Mouse (Mus musculus): ENCODE measurements at regions not wholly inside any gene's neighbourhood (a gene's known extent, or its start where the extent isn't known, plus 50 kb on each side); places are given as distances from the start of the nearest gene placed in this dataset.
A peak's percentile ranks its signal among the peaks of the same experiment; 100 is the strongest.

GRCm38 (mm10) chr12:110332616-110333154 is 53.8 kb downstream of the Dio3 start:
- Histone ChIP-seq H3K9me3 (replicated peaks) (peaks cover 7% of the 10 kb centered on the region; the same call in 1 of the 2 replicates), H3K36me3 (no peaks in the 10 kb centered on the region), H3K27ac (replicated peaks) (no peak overlapping the region), H3K27me3 (ENCODE audit: low read depth, poor library complexity, severe bottlenecking) (no peaks in the 10 kb centered on the region), H3K4me3 (no peak overlapping the region), H3K4me1 (no peaks in the 10 kb centered on the region)
- no peak for DNase-seq (ENCODE audit: low spot score)
- 91% methylated on average over 12 of the region's 12 CpGs for WGBS

- no peaks in the 10 kb centered on the region for H3K36me3 ChIP-seq
- H3K4me1 ChIP-seq: no peaks in the 10 kb centered on the region
- no peak overlapping the region for H3K27ac ChIP-seq (replicated peaks)
- no peaks in the 10 kb centered on the region for H3K27me3 ChIP-seq (ENCODE audit: low read depth, poor library complexity, severe bottlenecking)
- WGBS: 75% methylated on average over 2 of the region's 2 CpGs
- no peak for DNase-seq (ENCODE audit: low spot score)
- peaks cover 7% of the 10 kb centered on the region; the same call in 1 of the 2 replicates for H3K9me3 ChIP-seq (replicated peaks)
- H3K4me3 ChIP-seq: no peak overlapping the region
These were observed 55.7 kb downstream of the Dio3 start for GRCm38 (mm10) chr12:110334609-110335008.

- Histone ChIP-seq H3K4me3 (no peak overlapping the region), H3K27ac (replicated peaks) (no peak overlapping the region), H3K27me3 (ENCODE audit: low read depth, poor library complexity, severe bottlenecking) (no peaks in the 10 kb centered on the region), H3K9me3 (replicated peaks) (no peaks in the 10 kb centered on the region), H3K36me3 (no peaks in the 10 kb centered on the region), H3K4me1 (no peaks in the 10 kb centered on the region)
- 87% methylated on average over 4 of the region's 4 CpGs for WGBS
- no peak for DNase-seq (ENCODE audit: low spot score)
These were observed 65.5 kb downstream of the Dio3 start for GRCm38 (mm10) chr12:110344280-110344827.

GRCm38 (mm10) chr12:110349621-110350020 is 70.8 kb downstream of the Dio3 start:
- DNase-seq (ENCODE audit: low spot score): no peak
- Histone ChIP-seq H3K4me3 (no peak overlapping the region), H3K9me3 (replicated peaks) (no peaks in the 10 kb centered on the region), H3K27me3 (ENCODE audit: low read depth, poor library complexity, severe bottlenecking) (no peaks in the 10 kb centered on the region), H3K4me1 (no peaks in the 10 kb centered on the region), H3K36me3 (no peaks in the 10 kb centered on the region), H3K27ac (replicated peaks) (no peak overlapping the region)
- WGBS: 76% methylated on average over 1 of the region's 1 CpGs

- H3K36me3 ChIP-seq: no peaks in the 10 kb centered on the region
- 74% methylated on average over 6 of the region's 6 CpGs for WGBS
- no peaks in the 10 kb centered on the region for H3K9me3 ChIP-seq (replicated peaks)
These were observed 77.0 kb downstream of the Dio3 start for GRCm38 (mm10) chr12:110355851-110356250.

GRCm38 (mm10) chr12:110367102-110367501 is 79.8 kb upstream of the Ppp2r5c start:
- no peak for DNase-seq (ENCODE audit: low spot score)

More at GRCm38 (mm10) chr12:110355851-110356250, 77.0 kb downstream of the Dio3 start:
- Histone ChIP-seq H3K27ac (replicated peaks) (no peak overlapping the region), H3K27me3 (ENCODE audit: low read depth, poor library complexity, severe bottlenecking) (no peaks in the 10 kb centered on the region), H3K4me1 (no peaks in the 10 kb centered on the region), H3K4me3 (no peak overlapping the region)
- no peak for DNase-seq (ENCODE audit: low spot score)

GRCm38 (mm10) chr12:110367822-110368221 is 79.1 kb upstream of the Ppp2r5c start:
- no peaks in the 10 kb centered on the region for H3K36me3 ChIP-seq
- no peak overlapping the region for H3K27ac ChIP-seq (replicated peaks)
- no peak overlapping the region for H3K4me3 ChIP-seq
- peaks cover 5% of the 10 kb centered on the region; the same call in 1 of the 2 replicates for H3K4me1 ChIP-seq
- H3K9me3 ChIP-seq (replicated peaks): no peaks in the 10 kb centered on the region
- H3K27me3 ChIP-seq (ENCODE audit: low read depth, poor library complexity, severe bottlenecking): peaks cover 13% of the 10 kb centered on the region
- no peak for DNase-seq (ENCODE audit: low spot score)
- WGBS: 93% methylated on average over 4 of the region's 4 CpGs

More at GRCm38 (mm10) chr12:110367102-110367501, 79.8 kb upstream of the Ppp2r5c start:
- no peaks in the 10 kb centered on the region for H3K4me1 ChIP-seq
- H3K4me3 ChIP-seq: no peak overlapping the region
- 91% methylated on average over 6 of the region's 6 CpGs for WGBS
- H3K27me3 ChIP-seq (ENCODE audit: low read depth, poor library complexity, severe bottlenecking): peaks cover 6% of the 10 kb centered on the region
- H3K27ac ChIP-seq (replicated peaks): no peak overlapping the region
- no peaks in the 10 kb centered on the region for H3K36me3 ChIP-seq
- no peaks in the 10 kb centered on the region for H3K9me3 ChIP-seq (replicated peaks)

GRCm38 (mm10) chr12:110371886-110372690 is 74.8 kb upstream of the Ppp2r5c start:
- peaks cover 47% of the 10 kb centered on the region for H3K4me1 ChIP-seq
- H3K9me3 ChIP-seq (replicated peaks): no peaks in the 10 kb centered on the region
- DNase-seq (ENCODE audit: low spot score): no peak
- no peaks in the 10 kb centered on the region for H3K36me3 ChIP-seq
- H3K27me3 ChIP-seq (ENCODE audit: low read depth, poor library complexity, severe bottlenecking): peaks cover 52% of the 10 kb centered on the region
- no peak overlapping the region for H3K4me3 ChIP-seq
- peak overlapping the region; percentile 23; the same call in 1 of the 2 replicates for H3K27ac ChIP-seq (replicated peaks)
- 82% methylated on average over 13 of the region's 13 CpGs for WGBS

- no peak overlapping the region for H3K4me3 ChIP-seq
- no peaks in the 10 kb centered on the region for H3K36me3 ChIP-seq
- no peak for DNase-seq (ENCODE audit: low spot score)
- 63% methylated on average over 9 of the region's 9 CpGs for WGBS
- peaks cover 61% of the 10 kb centered on the region for H3K27me3 ChIP-seq (ENCODE audit: low read depth, poor library complexity, severe bottlenecking)
- H3K4me1 ChIP-seq: peaks cover 52% of the 10 kb centered on the region
- 0 out of 2 replicates have a peak overlapping the region, but pooled peaks have one; percentile 23 for H3K27ac ChIP-seq (replicated peaks)
- no peaks in the 10 kb centered on the region for H3K9me3 ChIP-seq (replicated peaks)
These were observed 73.9 kb upstream of the Ppp2r5c start for GRCm38 (mm10) chr12:110372986-110373385.

- peak; percentile 86 for DNase-seq (ENCODE audit: low spot score)
- H3K27ac ChIP-seq (replicated peaks): no peak overlapping the region
- peaks cover 52% of the 10 kb centered on the region for H3K4me1 ChIP-seq
These were observed 73.4 kb upstream of the Ppp2r5c start for GRCm38 (mm10) chr12:110373408-110374065.

GRCm38 (mm10) chr12:110375139-110375538 is 71.8 kb upstream of the Ppp2r5c start:
- no peaks in the 10 kb centered on the region for H3K36me3 ChIP-seq
- no peaks in the 10 kb centered on the region for H3K9me3 ChIP-seq (replicated peaks)
- peaks cover 69% of the 10 kb centered on the region for H3K27me3 ChIP-seq (ENCODE audit: low read depth, poor library complexity, severe bottlenecking)
- WGBS: 4% methylated on average over 15 of the region's 15 CpGs
- no peak overlapping the region; the same call in 1 of the 2 replicates for H3K27ac ChIP-seq (replicated peaks)
- H3K4me1 ChIP-seq: peaks cover 57% of the 10 kb centered on the region
- peak overlapping the region; percentile 33 for H3K4me3 ChIP-seq
- DNase-seq (ENCODE audit: low spot score): peak; percentile 55

More at GRCm38 (mm10) chr12:110373408-110374065, 73.4 kb upstream of the Ppp2r5c start:
- Histone ChIP-seq H3K4me3 (no peak overlapping the region), H3K36me3 (no peaks in the 10 kb centered on the region), H3K9me3 (replicated peaks) (no peaks in the 10 kb centered on the region), H3K27me3 (ENCODE audit: low read depth, poor library complexity, severe bottlenecking) (peaks cover 67% of the 10 kb centered on the region)
- WGBS: 3% methylated on average over 27 of the region's 27 CpGs

GRCm38 (mm10) chr12:110376062-110376837 is 70.7 kb upstream of the Ppp2r5c start:
- peaks cover 58% of the 10 kb centered on the region for H3K4me1 ChIP-seq
- H3K9me3 ChIP-seq (replicated peaks): no peaks in the 10 kb centered on the region
- H3K27ac ChIP-seq (replicated peaks): 0 out of 2 replicates have a peak overlapping the region, but pooled peaks have one; percentile 6
- no peaks in the 10 kb centered on the region for H3K36me3 ChIP-seq
- H3K4me3 ChIP-seq: no peak overlapping the region
- WGBS: 27% methylated on average over 7 of the region's 7 CpGs
- peaks cover 73% of the 10 kb centered on the region for H3K27me3 ChIP-seq (ENCODE audit: low read depth, poor library complexity, severe bottlenecking)
- peak; percentile 49 for DNase-seq (ENCODE audit: low spot score)

Measured in midbrain, embryonic 10.5 days (tissue).